Mouse (Mus musculus) small intestine, adult 2 months (tissue): ENCODE measurements around the gene Recql.

Source experiments
- CTCF ChIP-seq: fragments of 200-500 bp; IDR thresholded peaks from 2 replicates; pipeline ENCODE4 v1.5.1; 2012; ENCODE audit warnings: low read depth, mild to moderate bottlenecking, control low read depth, inconsistent platforms, low read length, moderate library complexity, mixed read lengths; ENCODE audit not compliant: insufficient replicate concordance, insufficient read length; ENCODE audit errors: extremely low read depth
- POLR2A ChIP-seq: fragments of 200-500 bp; IDR thresholded peaks from 2 replicates; pipeline ENCODE4 v1.6.1; 2012; ENCODE audit warnings: low read depth, mild to moderate bottlenecking, control low read depth, inconsistent platforms, low read length, moderate library complexity

DNA sequence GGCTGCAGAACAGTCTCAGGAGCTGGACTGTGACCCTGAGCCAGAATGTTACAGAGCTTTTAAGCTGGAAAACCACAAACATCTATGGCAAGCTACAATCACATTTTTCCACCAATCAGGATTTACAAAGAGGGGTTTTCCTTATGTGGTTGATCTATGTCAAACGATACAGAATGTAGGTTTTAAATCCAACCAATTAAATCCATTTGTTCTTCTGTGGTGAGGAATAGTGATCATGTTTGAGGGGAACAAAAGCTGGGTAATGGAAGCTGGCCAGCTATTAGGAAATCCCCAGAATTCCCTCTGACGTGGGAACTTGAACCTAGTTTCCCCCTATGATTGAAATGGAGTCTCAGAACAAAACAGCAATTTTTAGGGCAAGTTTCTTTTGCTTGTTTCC is 47.9 kb downstream of the Recql start:
- TF ChIP-seq CTCF (no peak), POLR2A (no peak)
